Mouse (Mus musculus) heart, adult 9 months (tissue): ENCODE measurements around the gene 1700021F07Rik.

Experiments
- DNase-seq, 2 experiments: peaks; one replicate each; pipeline ENCODE4 v3.0.0; 2022; ENCODE audit warnings: low spot score in 2 of 2

1700021F07Rik gene

DNA sequence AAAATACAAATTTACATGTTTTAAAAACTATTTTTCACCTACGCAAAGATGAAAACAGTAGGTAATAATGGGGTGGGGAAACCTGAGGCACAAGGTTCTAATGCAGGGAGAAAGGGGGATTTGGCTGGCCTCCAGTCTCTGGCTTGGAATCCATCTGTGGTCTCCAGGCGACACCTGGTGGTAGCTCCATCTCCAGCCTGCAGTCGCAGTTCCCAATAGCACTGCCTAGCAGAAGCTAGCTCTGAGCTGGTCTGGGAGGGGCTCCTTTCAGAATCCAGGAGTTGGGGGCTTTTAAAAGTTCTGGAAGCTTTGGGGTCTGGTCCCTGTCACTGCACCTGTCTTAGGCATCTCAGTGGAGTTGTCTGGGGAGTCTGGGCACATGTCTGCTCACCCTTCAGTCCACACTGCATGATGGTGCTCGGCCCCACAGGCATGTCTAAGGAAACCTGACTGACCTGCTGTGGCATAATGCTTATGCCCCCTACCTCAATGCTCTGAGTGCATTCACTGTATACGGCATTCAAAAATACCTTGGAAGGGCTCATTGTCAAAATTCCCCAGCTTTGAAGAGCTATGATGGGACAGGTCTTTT is 39.6 kb downstream of the 1700021F07Rik start:
- DNase-seq = peak in 1 of 2 experiments; percentile 22

- no peak for DNase-seq
These were observed 41.0 kb downstream of the 1700021F07Rik start for GRCm38 (mm10) chr2:173563336-173563735.

DNA sequence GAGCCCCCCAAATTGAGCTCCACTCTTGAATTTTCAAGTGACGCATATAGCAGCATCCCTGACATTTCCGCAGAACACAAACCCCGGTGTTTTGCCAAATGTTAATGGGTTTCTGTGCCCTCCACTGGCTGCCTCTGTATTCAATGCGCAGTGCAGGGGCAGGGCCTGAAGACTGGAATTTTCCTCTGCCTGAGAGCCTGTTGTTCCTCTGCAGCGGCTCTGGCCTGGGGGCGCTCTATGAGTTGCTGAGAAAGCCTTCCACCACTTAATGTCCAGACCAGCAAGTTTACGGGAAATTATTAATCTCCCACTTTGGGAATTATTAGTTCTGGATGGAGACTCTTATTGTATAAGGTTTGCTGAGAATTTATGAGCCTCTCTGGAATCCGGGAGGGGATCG is 41.8 kb downstream of the 1700021F07Rik start:
- DNase-seq = no peak
